Mouse (Mus musculus) kidney, embryonic 16.5 days (tissue): ENCODE measurements around the gene Spdye4c. TPM values are rescaled to one million over a fixed set of nuclear protein-coding genes. Genes with fewer than 3 reads are reported as not detected.

Experiments used
- polyA plus RNA-seq: library from polyadenylated mRNA; unstranded; fragments of >200 nt; fragmentation: Nextera tagmentation; extraction: Ambion mirVana; gene quantifications from 2 replicates; pipeline ENCODE4 v1.2.1, GENCODE M21; 2015

Spdye4c gene
- polyA plus RNA-seq, 1 experiment from 2014 or later: not detected

Other genes starting within 250 kb of the Spdye4c start
- 62.1 and 65.9 TPM in 2 replicates for gene Anapc1, start 96.2 kb downstream of the Spdye4c start, polyA plus RNA-seq
- 14.2 and 14.6 TPM in 2 replicates for gene Mertk, start 107.7 kb downstream of the Spdye4c start, polyA plus RNA-seq
- gene Tmem87b, start 226.9 kb downstream of the Spdye4c start, polyA plus RNA-seq: 33.3 and 34.7 TPM in 2 replicates